Mouse (Mus musculus): ENCODE results near the gene Mllt3.

DNA sequence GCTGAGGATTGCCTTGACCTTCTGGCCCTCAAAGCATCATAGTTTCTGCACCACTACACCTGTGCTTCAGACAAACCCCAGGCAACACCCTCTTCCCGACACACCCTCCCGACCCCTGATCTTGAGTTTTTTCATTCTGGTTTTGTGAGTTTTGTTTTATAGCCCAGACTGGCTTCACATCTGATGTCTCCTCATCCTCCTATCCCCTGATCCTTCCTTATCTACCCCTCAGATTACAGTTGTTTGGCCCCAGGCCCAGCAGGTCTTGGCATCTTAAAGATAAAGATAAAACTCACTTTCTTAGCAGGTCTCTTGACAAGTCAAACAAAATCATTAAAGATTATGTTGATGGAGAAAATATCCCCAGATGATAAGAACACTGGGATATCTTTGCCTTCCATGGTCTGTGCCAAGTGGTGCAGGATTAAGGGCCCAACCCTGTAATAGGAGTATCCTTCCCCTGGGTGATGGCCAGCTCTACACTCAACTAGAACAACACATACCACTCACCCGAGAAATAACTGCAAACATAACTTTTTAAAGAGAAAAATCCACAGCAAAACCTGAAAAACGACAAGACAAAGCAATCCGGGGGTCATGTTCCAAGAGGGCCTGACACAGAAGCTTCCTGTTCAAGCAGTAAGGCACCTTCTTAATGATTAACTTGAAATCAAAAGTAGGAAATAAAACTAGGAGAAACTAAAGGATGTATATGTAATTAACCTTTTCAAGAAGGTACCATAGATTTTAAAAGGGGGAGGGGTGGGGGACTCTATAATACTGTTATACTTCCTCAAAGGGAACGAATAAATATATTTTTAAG lies 121.8 kb downstream of the Mllt3 start:
- TF ChIP-seq CTCF (IDR thresholded peaks at IDR 0.05; ENCODE audit: low read depth) = no peak
- no peak for TF ChIP-seq EP300 (IDR thresholded peaks at IDR 0.05; ENCODE audit: low read depth)
